Mouse (Mus musculus) urinary bladder, postnatal 4 days (tissue): ENCODE data around the gene Farsb.

ENCODE experiments used
- DNase-seq, 2 experiments: peaks; one replicate each; pipeline ENCODE4 v3.0.0; 2021 to 2022; ENCODE audit warnings: low spot score in 2 of 2

Farsb gene

GRCm38 (mm10) chr1:78484361-78484760 is 4.3 kb downstream of the Farsb start:
- no peak for DNase-seq

- DNase-seq = no peak
Observed at GRCm38 (mm10) chr1:78483430-78483829, 5.3 kb downstream of the Farsb start.

- no peak for DNase-seq
Observed at GRCm38 (mm10) chr1:78472441-78472840, 16.3 kb downstream of the Farsb start.

DNA sequence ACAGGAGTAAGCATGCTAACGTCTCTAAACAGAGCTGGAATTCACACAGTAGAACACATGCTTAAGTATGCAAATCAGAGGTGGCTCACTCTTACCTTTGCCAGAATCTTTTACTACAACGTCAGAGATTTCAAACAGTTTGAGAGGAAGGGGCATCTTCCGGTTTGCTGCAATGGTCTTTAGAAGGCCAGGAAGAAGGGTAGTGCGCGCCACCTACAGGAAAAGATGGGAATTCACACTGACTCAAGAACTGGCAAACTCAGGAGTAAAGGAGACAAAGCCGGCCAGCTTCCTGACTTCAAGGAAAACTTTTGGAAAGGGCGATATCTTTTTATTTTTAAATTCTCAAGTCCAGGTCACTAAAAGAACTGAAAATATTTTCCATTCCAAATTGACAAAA is 34.0 kb downstream of the Farsb start:
- no peak for DNase-seq

GRCm38 (mm10) chr1:78453886-78454285 is 34.8 kb downstream of the Farsb start:
- no peak for DNase-seq

DNA sequence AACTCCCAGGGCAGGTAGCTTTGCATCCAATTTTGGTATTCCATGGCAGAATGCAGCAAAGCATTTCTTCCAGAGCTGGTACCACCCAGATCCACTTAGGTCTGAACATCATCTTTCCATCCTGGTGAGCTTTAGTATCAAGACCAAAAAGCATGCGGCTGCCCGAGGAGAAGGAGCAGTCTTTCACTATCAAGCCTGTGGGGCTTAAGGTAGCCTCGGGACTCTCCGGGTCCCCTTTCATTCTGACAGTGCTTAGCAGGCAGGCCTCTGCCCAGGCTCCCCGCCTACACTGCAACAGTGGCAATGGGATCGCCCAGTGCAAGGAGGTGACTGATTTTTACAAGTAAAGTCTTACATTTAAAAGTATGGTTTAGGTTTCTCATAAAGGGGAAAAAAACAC is 36.2 kb downstream of the Farsb start:
- DNase-seq = no peak

DNA sequence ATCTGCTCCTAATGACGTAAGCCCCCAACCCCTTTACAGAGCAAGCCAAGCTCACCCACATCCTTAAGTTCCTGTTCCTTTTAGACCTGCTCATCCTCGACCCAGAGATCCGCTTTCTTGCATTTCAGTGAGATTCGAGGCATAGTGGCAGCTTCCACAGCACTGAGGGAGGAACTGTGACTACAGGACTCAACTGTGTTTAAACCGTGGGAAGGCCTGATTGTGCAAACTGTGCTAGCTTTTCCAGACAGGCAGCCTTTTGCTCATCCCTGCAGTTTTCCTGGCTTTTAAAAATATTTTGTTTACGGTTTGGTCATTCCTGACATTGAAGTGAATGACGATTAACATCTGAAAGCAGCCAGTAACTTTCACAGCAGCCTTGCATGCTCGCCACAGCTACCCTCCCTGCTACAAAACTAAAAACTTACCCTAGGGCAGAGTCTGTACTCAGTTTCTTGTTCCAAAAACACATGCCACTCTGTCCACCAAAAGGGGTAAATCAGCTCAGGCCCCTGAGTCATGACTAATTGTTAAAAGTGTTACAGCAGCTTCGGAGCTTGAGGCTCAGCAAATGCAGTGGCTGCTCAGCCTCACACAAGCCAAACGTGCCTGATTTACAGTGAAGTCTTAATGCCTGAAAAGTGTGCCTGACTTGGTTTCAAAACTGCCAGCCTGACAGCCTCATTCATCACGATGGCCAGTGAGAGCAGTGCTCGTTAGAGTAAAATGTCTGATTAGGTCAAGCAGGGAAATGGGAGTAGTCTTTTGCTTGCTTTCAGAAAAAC is 37.4 kb downstream of the Farsb start:
- DNase-seq = no peak

- DNase-seq = no peak
Observed at GRCm38 (mm10) chr1:78448091-78448490, 40.6 kb downstream of the Farsb start.

DNA sequence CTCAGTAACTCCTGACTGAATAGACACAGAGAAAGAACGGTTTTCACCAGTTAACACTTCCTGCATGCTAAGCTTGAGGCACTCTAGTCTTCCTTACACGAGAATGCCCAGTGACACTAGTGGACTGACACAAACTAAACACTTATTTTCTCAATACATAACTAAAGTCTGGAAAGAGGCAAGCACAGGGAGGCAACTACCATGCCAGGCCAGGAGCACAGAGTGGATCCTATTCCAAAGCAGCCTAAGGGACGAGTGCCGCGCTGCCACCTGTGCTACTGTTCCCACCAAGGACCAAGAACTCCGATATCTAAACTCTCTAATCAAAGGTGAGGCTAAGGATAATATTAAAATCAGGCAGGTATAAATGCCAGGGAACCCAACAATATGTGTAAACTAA is 42.0 kb downstream of the Farsb start:
- no peak for DNase-seq

- DNase-seq = no peak
Observed at GRCm38 (mm10) chr1:78446232-78446631, 42.5 kb downstream of the Farsb start.

DNA sequence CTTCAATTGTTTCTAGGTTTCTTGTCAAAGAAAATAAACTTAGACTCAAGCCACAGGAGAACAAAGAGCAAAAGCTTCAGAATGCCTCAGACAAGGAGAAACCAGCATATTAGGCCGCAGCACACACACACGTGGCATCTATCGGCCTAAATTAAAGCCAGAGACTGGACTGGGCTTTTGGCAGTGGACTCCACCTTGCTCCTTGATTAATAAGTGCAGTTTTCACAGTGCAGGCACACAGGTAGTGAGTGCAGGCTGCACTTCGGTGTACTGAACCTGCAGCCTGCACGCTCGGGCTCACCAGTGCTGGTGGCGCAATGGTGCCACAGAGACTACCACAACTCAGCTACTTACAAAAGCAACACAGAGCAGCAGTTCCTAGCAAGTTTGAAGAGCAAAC is 45.6 kb downstream of the Farsb start:
- DNase-seq = no peak

DNA sequence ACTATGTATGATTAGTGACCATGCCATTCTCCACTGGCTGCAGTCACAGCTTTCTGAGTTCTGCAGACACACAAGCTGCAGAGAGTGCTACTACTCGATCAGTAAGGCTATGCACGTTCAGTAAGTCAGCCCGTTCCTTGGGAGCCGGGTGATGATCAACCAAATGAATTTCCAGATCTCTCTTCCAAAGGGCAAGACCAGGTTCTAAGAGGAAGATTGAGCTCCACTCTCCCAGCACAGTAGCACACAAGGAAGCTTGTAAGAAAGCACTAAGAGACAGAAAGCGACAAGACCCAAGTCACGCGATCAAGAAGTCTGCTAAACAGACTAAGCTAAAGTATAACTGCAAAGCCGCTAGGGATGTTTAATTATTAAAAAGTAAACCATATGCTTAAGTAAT is 48.0 kb downstream of the Farsb start:
- DNase-seq = no peak

GRCm38 (mm10) chr1:78437150-78437549 is 51.5 kb downstream of the Farsb start:
- no peak for DNase-seq

- no peak for DNase-seq
Observed at GRCm38 (mm10) chr1:78436445-78436844, 52.3 kb downstream of the Farsb start.

DNA sequence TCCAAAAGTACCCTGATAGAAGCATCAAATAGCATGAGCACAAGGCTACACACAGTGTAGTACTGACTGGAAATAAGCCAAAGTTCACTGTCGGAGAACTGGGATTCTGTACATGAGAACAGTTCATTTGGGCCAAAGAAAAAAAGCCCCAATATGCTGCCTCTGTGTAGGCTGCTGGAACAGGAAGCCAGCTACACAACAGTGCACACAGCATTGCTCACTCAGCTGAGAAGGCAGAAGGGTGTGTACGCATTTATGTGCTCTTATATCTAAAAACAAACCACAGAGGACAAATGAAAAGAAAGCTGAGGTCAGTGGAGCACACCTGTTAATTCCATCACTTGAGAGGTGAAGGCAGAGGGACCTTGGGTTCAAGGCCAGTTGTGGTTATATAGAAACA is 52.7 kb downstream of the Farsb start:
- DNase-seq = no peak

DNA sequence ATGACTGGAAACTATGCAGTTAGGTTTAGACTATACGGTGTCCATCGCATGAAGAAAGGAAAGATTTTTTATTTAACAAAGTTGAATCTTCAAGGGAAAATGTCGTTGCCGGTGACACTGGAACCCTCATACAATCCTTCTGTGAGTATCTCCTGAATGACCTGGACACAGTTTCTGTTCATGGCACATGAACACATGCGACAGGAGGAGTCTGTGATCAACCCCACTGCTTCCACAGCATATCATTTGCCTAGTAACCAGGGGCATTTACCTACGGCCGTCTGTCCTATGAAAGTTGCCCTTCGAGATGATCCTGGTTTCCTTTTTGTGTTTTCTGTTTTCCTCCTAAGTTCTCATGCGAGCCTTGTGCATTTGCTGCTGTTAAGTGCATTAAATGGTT is 55.2 kb downstream of the Farsb start:
- no peak for DNase-seq

- no peak for DNase-seq
Observed at GRCm38 (mm10) chr1:78428851-78429250, 59.8 kb downstream of the Farsb start.

DNA sequence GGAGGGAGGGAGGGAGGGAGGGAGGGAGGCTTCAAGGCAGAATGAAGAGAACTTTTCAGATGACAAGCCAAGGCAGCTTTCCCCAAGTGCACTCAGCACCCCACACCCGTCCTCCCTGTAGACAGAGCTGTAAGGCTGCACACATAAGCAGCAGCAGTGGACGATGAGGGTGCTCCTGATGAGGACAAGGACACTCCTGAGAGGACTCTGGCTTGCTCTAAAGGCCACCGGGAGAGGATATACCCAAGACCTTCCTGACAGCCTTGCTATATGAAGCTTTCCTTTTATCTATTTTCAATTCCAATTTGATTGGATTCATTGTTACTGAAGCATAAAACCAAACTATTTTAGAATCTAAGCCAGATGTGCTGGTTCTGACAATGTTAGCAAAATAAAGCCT is 61.9 kb downstream of the Farsb start:
- no peak for DNase-seq

- DNase-seq = no peak
Observed at GRCm38 (mm10) chr1:78425793-78426700, 62.6 kb downstream of the Farsb start.

- no peak for DNase-seq
Observed at GRCm38 (mm10) chr1:78425309-78425708, 63.4 kb downstream of the Farsb start.

GRCm38 (mm10) chr1:78424848-78425247 is 63.8 kb downstream of the Farsb start:
- no peak for DNase-seq

DNA sequence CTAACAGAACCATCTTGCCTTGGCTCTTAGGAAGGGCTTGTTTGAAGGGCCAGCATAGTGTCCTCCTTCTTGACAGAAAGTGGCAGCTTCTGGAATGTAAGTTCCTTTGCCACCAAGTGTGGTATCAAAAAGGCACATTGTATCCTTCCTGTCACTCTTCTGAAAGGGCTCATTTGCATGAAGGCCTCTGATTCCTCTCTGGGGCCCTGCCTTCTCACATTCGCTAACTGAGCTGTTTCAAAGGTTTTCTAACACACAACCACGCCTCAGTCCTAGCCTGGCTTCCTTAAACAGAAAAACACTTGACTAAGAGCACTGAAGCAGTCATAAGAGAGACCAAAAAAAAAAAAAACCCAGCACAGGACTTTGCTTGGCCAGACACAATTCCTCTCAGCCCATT is 66.1 kb downstream of the Farsb start:
- DNase-seq = no peak

GRCm38 (mm10) chr1:78421749-78422148 is 66.9 kb downstream of the Farsb start:
- no peak for DNase-seq
